Mouse (Mus musculus) ES-E14 (cell line): Measurements from ENCODE around the gene Fut8. TPM values are rescaled to one million over a fixed set of nuclear protein-coding genes. Genes with fewer than 3 reads are reported as not detected.
"Not testable (repeated sequence)": the region's sequence is repeated elsewhere in the genome, so short reads cannot be mapped to it uniquely, and the experiment has no call there.

Experiments used
- DNase-seq: peaks from one replicate; pipeline ENCODE4 v3.0.0-alpha.2; 2013; ENCODE audit warnings: low read depth, low spot score
- H3K27ac ChIP-seq: 2 replicates; pipeline ENCODE4 v1.5.1; 2012; ENCODE audit warnings: low read depth, mild to moderate bottlenecking, low read length, moderate library complexity, mixed read lengths; ENCODE audit not compliant: poor library complexity, insufficient read depth, severe bottlenecking
- H3K36me3 ChIP-seq: 2 replicates; pipeline ENCODE4 v1.6.1; 2012; ENCODE audit warnings: mild to moderate bottlenecking, low read length, moderate library complexity, mixed read lengths; ENCODE audit not compliant: control insufficient read depth, poor library complexity, insufficient read depth, severe bottlenecking
- H3K4me1 ChIP-seq, 2 experiments: fragments of 150-350 bp in 1 of 2; sonication (generic) in 1 of 2; 2 replicates each; pipeline ENCODE4 v1.6.1; 2012; ENCODE audit warnings: low read length in 2 of 2, mild to moderate bottlenecking in 1 of 2, mixed read lengths in 1 of 2; ENCODE audit not compliant: control insufficient read depth in 2 of 2, insufficient read depth in 2 of 2, poor library complexity in 1 of 2
- H3K4me3 ChIP-seq, 2 experiments: fragments of 150-350 bp in 1 of 2; sonication (generic) in 1 of 2; 2 replicates each; pipeline ENCODE4 v1.5.1; 2012; ENCODE audit warnings: low read length in 2 of 2, low read depth in 1 of 2, mild to moderate bottlenecking in 1 of 2, mixed read lengths in 1 of 2; ENCODE audit not compliant: insufficient read depth in 1 of 2, poor library complexity in 1 of 2, severe bottlenecking in 1 of 2
- H3K9ac ChIP-seq: 2 replicates; pipeline ENCODE4 v1.6.1; 2012; ENCODE audit warnings: low read depth, mild to moderate bottlenecking, low read length, mixed read lengths; ENCODE audit not compliant: poor library complexity, insufficient read depth, severe bottlenecking
- H3K9me3 ChIP-seq: fragments of 150-350 bp; sonication (generic); 2 replicates; pipeline ENCODE4 v1.6.1; 2012; ENCODE audit warnings: low read depth, mild to moderate bottlenecking, low read length; ENCODE audit not compliant: control insufficient read depth, insufficient read depth
- CHD2 ChIP-seq: IDR thresholded peaks from 2 replicates; pipeline ENCODE4 v1.6.1; 2014; ENCODE audit warnings: mild to moderate bottlenecking, low read depth, low read length, inconsistent platforms
- HCFC1 ChIP-seq: IDR thresholded peaks from 2 replicates; pipeline ENCODE4 v1.6.1; 2012; ENCODE audit warnings: low read length, inconsistent platforms, borderline replicate concordance; ENCODE audit not compliant: insufficient read depth
- MAFK ChIP-seq: IDR thresholded peaks from 2 replicates; pipeline ENCODE4 v1.6.1; 2014; ENCODE audit warnings: mild to moderate bottlenecking, low read depth, low read length, inconsistent platforms; ENCODE audit not compliant: insufficient read depth
- ZC3H11A ChIP-seq: IDR thresholded peaks from 2 replicates; pipeline ENCODE4 v1.6.1; 2012; ENCODE audit warnings: low read depth, mild to moderate bottlenecking, inconsistent platforms, low read length, borderline replicate concordance
- ZNF384 ChIP-seq: IDR thresholded peaks from 2 replicates; pipeline ENCODE4 v1.6.1; 2012; ENCODE audit warnings: low read depth, low read length, inconsistent platforms
- in situ Hi-C, 2 experiments: fragments of 600-800 bp; cut with MboI; formaldehyde crosslinking; loops; one replicate each; pipeline ENCODE4 v1.15.1; 2025; ENCODE audit warnings: low sequenced_read_pairs in 2 of 2, inconsistent platforms in 1 of 2; ENCODE audit not compliant: unreplicated experiment in 2 of 2
- total RNA-seq: library from RNA; depleted of rRNA; stranded (reverse); fragments of 300-350 nt; gene quantifications from 2 replicates; pipeline ENCODE4 v1.2.3, GENCODE M21; 2012

The Fut8 gene
- total RNA-seq, 1 experiment, result 26.3 TPM

DNA sequence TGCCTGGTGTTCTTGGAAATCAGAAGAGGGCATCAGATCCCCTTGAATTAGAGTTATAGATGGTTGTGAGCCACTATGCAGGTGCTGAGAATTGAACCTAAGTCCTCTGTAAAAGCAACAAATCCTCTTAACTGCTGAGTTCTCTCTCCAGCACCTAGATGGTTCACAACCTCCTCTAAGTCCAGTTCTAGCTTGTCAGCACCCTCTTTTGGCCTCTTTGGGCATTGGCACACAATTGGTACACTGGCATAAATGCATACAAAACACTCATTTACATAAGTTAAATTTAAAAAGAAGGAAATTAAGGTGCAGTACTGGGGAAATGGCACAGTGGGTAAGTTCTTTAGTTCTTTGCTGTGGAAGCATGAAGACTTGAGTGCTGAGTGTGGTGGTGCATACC, 24.7 kb downstream of the Fut8 start:
- H3K9ac ChIP-seq, result no peak overlapping the region
- H3K4me3 ChIP-seq, result no peak overlapping the region
- TF ChIP-seq ZNF384 (no peak), HCFC1 (no peak), MAFK (no peak), CHD2 (no peak), ZC3H11A (no peak)
- in situ Hi-C loops, result no loop called here
- no peak overlapping the region for H3K27ac ChIP-seq
- H3K36me3 ChIP-seq, result no peaks in the 10 kb centered on the region
- no peaks in the 10 kb centered on the region for H3K9me3 ChIP-seq
- DNase-seq, result no peak
- H3K4me1 ChIP-seq, result peaks cover 0 to 3% of the 10 kb centered on the region in 2 experiments; a peak in 1 of 4 replicates

- Histone ChIP-seq H3K9ac (no peak overlapping the region), H3K4me3 (no peak overlapping the region), H3K9me3 (no peaks in the 10 kb centered on the region), H3K4me1 (peaks cover 0 to 3% of the 10 kb centered on the region in 2 experiments; a peak in 1 of 4 replicates), H3K36me3 (no peaks in the 10 kb centered on the region), H3K27ac (no peak overlapping the region)
- TF ChIP-seq HCFC1 (no peak), ZC3H11A (no peak), CHD2 (no peak), ZNF384 (no peak), MAFK (no peak)
- in situ Hi-C loops, result no loop called here
- no peak for DNase-seq
Measured at GRCm38 (mm10) chr12:77263816-77264215, 25.9 kb downstream of the Fut8 start.

GRCm38 (mm10) chr12:77270694-77271093, 32.8 kb downstream of the Fut8 start:
- Histone ChIP-seq H3K9ac (no peak overlapping the region), H3K27ac (no peak overlapping the region), H3K4me1 (no peaks in the 10 kb centered on the region), H3K4me3 (no peak overlapping the region), H3K9me3 (no peaks in the 10 kb centered on the region), H3K36me3 (no peaks in the 10 kb centered on the region)
- in situ Hi-C loops, result no loop called here
- TF ChIP-seq HCFC1, result no peak
- no peak for TF ChIP-seq CHD2
- TF ChIP-seq MAFK, result no peak
- no peak for TF ChIP-seq ZNF384
- no peak for TF ChIP-seq ZC3H11A
- DNase-seq, result no peak

GRCm38 (mm10) chr12:77288507-77288906, 50.6 kb downstream of the Fut8 start:
- in situ Hi-C loops, result no loop called here
- H3K9me3 ChIP-seq, result no peaks in the 10 kb centered on the region
- no peak for DNase-seq
- no peak overlapping the region for H3K9ac ChIP-seq
- no peaks in the 10 kb centered on the region for H3K4me1 ChIP-seq
- TF ChIP-seq HCFC1 (no peak), MAFK (no peak), ZC3H11A (no peak), CHD2 (no peak), ZNF384 (no peak)
- H3K27ac ChIP-seq, result no peak overlapping the region
- H3K36me3 ChIP-seq, result no peaks in the 10 kb centered on the region
- H3K4me3 ChIP-seq, result no peak overlapping the region

DNA sequence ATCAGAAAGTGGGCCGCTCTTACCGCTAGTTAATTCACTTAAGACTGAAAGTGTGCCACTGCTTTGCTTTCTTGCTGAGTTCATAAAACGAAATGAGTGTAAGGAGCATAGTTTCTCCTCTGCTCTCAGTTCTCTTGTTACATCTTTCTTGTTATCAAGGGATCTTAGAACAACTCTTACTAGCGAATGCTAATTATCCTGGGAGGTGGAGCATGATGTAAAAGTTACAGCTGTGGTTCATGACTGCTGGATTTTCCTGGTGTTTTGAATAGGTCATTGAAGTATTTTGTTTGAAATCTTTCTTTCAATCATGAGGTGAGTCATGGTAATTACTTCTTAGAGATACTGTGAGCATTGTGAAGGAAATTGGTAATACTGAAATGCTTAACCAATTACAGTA, 53.1 kb downstream of the Fut8 start:
- Histone ChIP-seq H3K4me1 (no peaks in the 10 kb centered on the region), H3K9me3 (no peaks in the 10 kb centered on the region), H3K9ac (no peak overlapping the region), H3K4me3 (no peak overlapping the region), H3K36me3 (no peaks in the 10 kb centered on the region), H3K27ac (no peak overlapping the region)
- no peak for TF ChIP-seq CHD2
- no peak for TF ChIP-seq ZC3H11A
- no peak for TF ChIP-seq ZNF384
- no peak for TF ChIP-seq HCFC1
- TF ChIP-seq MAFK, result no peak
- DNase-seq, result no peak
- in situ Hi-C loops, result no loop called here

GRCm38 (mm10) chr12:77291864-77292263, 53.9 kb downstream of the Fut8 start:
- H3K4me3 ChIP-seq, in situ Hi-C loops, H3K27ac ChIP-seq, H3K9ac ChIP-seq, H3K36me3 ChIP-seq, H3K4me1 ChIP-seq, H3K9me3 ChIP-seq, DNase-seq: not testable (repeated sequence)
